Mouse (Mus musculus): ENCODE measurements around the gene Olfr731.

Gene Olfr731

DNA sequence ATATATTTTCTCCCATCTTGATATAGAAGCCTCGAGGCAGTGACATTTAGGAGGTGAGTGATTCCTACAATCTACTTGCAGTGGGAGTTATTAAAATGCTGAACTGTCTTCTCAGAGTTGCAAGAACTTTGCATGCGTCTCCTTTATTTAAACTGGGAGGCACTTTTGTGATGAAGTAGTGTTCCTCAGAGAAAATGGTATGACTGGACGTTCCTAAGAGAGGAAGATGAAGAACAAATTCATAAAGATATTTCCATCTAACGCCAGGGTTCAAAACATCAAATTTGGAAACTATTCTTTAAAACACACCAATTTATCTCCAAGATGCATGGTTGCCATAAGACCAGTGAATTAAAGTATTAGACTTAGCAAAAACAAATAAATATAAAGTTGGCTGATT, at the start of gene Olfr731:
TSS of gene Olfr731 (minus strand) at position 101 of the 400 bp plus-strand sequence.
- DNase-seq (ENCODE audit: low spot score in 2 of 2): no peak

DNA sequence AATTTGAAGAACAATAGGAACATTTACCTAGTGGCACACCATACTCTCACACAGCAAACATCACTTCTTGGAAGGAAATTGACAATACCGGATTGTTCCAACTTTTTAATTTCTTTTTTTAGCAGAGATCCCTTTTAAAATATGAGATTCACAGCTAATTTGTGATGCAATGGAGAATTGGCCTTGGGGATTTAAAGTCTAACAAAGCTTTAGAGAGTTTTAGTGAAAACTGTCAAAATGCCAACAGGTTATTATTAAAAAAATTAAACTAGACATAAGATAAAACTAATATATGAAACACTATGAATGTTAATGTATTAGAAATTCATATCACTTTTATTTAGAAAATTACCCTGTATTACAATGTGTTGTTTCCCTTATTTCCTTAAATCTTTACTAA, 42.4 kb upstream of the Olfr731 start, which contains the start of gene Olfr732:
TSS of gene Olfr732 (minus strand) at position 101 of the 400 bp plus-strand sequence.
- no peak for DNase-seq (ENCODE audit: low spot score in 2 of 2)

DNA sequence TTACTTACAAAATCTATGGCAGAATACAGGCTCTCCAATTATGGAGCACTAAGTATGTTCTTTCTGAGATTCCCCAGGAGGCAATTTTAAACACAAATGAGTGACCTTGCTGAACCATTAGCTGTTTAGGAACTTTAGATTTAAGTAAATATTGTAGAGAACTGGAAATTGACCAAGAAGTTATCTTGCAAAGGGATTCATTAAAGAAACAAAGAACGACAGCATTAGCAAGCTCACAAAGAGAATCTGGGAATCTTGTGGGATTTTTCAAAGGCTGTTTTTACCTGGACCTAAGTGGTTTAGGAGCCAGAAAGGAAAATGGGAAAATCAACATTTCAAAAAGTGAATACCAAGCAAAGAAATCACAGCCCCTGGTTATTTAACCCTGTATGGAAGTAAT, 53.6 kb downstream of the Olfr731 start, which contains the start of gene Olfr730:
TSS of gene Olfr730 (minus strand) at position 101 of the 400 bp plus-strand sequence.
- DNase-seq (ENCODE audit: low spot score in 2 of 2): no peak

Data from right cerebral cortex, adult 2 months (tissue).